Mouse (Mus musculus) cerebellum, postnatal 10 days (tissue): ENCODE results near the gene Ank.
"Not testable (repeated sequence)": the region's sequence is repeated elsewhere in the genome, so short reads cannot be mapped to it uniquely, and the experiment has no call there.

Experiments used
- DNase-seq, 2 experiments: peaks; one replicate each; pipeline ENCODE4 v3.0.0; 2021; ENCODE audit warnings: mixed read lengths in 2 of 2

The Ank gene

GRCm38 (mm10) chr15:27467641-27468040 is 1.2 kb downstream of the Ank start:
- peak; percentile 64 to 69 for DNase-seq

GRCm38 (mm10) chr15:27468822-27469488 is 2.5 kb downstream of the Ank start:
- DNase-seq: no peak

- not testable (repeated sequence) for DNase-seq
Observed at GRCm38 (mm10) chr15:27470346-27470745, 3.9 kb downstream of the Ank start.

- no peak for DNase-seq
Observed at GRCm38 (mm10) chr15:27472315-27472714, 5.8 kb downstream of the Ank start.

- DNase-seq: no peak
Observed at GRCm38 (mm10) chr15:27475988-27476387, 9.5 kb downstream of the Ank start.

- no peak for DNase-seq
Observed at GRCm38 (mm10) chr15:27476671-27477070, 10.2 kb downstream of the Ank start.

DNA sequence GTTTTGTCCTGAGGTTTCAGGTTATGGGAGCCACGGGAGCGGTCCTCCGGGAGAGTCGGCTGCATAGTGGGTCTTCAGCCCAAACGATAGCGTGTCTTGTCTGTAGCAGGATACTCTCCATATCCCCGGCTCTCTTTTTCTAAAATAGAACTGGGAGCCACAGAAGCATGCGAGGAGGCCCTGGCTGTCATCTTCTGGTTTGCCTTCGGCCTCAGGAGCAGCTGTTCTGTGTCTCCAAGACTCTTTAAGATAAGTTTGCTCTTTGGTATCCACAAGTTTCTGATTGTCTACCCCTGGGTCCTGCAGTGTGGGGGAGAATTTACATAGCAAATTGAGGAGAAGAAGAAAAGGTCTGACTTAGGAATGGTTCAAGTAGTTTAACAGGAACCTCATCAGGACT is 10.7 kb downstream of the Ank start:
- no peak for DNase-seq

GRCm38 (mm10) chr15:27477630-27478029 is 11.2 kb downstream of the Ank start:
- DNase-seq: no peak

DNA sequence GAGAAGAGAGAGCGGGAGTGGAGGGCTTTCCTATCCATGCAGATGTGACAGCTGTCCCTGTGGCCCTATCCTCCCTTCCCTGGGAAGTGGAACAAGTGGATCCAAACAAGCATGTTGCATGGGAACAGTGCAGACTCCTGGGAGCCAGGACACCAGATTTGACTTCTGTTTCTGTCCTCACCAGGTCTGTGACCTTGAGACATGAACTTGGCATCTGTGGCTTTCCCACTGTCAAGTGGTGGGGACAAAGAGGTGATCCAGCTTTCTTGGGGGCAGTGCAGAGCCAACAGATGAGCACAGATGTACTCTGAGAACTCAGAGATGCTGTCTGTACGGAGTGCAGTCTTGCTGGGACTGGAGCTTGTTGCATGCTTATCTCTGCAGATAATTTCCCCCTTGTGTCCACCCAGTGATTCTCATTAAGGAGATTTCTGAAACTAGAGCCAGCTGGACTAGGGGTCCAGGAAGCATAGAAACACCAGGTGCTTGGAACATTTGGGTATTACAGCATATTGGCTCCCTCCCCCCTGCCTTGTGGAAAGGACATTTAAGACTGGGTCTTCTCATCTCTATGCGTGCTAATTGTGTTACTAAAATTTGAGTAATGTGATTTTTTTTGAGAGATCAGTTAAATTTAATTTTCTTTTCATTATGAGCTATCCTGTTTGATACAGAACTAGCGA is 14.0 kb downstream of the Ank start:
- DNase-seq: peak; percentile 38 to 50

DNA sequence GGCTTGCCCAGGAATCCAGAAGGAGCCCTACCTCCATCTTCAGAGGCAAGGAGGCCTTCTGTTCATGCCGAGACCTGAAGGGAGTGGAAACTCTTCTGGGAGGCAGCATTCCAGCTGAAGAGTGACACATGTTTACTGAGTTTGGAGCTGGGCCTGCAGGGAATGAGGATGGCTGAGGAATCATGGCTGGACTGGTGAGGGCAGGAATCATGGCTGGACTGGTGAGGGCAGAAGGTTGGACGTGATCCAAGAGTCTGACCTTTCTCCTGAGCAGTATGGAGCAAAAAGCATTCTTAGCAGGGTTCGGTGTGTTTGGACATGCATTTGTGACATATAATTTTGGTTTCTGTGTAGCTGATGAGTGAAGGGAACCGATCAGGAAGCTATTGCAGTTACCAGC is 15.5 kb downstream of the Ank start:
- DNase-seq: peak in 1 of 2 experiments; percentile 46

- DNase-seq: no peak
Observed at GRCm38 (mm10) chr15:27483183-27483582, 16.7 kb downstream of the Ank start.

DNA sequence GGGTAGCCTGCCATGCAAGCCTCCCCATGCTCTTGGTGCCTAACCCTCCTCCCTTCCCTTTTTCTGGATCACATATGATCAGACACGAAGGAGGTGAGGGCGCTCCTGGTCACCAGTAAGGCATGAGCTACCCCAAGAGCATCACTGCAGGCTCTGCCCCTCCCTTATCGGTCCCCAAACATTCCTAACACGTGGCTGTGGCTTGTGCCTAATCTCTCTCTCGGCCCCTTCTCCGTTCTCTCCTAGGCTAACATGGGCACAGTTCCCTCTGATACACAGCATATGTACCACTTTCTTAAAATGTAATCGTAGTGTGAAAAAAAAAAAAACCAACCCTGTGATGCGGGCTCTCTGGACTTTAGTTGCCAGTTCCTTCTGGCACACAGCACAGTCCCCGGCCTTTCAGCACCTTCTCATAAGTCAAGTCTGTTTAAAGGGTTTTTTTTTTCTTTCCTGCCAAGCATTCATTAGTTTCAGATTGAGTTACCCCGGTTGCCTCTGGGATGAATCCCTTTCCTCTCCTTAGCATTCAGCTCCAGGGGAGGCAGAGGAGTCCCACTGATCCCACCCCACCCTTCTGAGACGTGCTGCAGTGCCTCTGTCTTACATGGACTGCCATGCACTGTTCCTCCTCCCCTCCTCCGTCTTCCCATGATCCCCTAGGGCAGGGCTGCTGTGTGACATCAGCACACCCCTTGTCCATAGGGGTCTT is 19.2 kb downstream of the Ank start:
- no peak for DNase-seq

DNA sequence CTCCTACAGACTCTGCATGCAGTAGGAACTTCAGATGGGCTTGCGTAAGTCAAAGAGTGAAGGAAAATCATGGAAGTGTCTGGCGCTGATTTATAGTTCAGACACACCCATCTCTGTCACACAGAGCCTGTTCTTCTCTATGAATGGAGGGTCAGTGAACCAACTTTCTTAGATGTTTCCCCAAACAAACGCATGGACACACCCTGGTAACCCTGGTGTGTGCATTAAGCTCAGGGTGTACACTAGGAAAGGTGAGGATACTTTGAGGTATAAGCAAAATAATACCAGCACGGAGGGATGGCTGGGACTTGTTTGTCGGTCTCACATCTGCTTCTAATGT is 19.8 kb downstream of the Ank start:
- DNase-seq: no peak

- DNase-seq: no peak
Observed at GRCm38 (mm10) chr15:27487059-27487458, 20.6 kb downstream of the Ank start.

GRCm38 (mm10) chr15:27488042-27488441 is 21.6 kb downstream of the Ank start:
- DNase-seq: peak; percentile 88 to 93

DNA sequence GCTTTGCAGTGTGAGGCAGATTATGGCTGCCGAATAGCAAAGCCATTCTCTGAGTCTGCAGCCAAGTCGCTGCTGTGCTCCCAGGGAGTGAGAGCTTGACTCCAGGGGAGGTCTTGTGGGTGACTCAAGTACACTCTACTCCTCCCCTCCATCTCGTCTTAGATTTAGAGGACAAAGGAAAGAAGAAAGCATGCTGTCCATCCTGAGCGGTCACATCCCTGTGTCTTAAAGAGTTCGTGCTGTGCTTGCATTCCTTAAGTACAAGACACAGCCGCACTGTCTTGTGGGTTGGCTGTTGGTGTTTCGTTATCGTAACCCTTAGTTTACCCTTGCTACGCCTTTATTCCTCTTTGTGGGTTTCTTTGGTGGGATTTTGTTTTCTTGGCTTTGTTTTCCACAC is 24.2 kb downstream of the Ank start:
- no peak for DNase-seq

DNA sequence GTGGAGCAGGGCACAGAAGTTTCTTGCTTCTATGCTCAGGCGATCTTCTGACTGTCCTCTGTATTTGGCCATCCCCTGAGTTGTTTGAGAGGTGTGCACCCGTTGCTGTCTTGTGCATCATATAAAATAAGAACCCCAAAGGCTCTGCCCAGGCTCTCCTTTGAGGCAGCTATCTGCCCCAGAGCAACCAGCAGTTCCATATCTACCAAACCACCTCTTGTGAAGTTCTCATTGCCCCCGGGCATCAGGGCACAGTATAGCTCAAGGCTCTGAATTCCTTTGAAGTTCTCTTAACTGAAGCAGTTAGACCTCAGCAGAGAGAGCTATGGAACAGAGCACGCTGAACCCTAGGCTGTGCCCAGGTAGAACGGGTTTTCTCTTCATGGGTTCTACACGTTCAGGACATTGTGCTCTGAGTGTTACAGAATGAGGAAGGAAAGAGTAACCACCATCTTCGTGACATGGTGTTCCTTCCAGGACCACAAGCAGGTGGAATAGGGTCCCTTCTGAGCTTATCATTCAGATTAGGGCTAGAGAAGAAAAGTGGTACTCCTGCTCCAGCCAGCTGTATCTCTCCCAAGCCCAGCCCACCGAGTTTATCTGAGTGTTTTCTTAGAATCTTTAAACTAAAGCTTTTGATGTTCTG is 25.1 kb downstream of the Ank start:
- no peak for DNase-seq

GRCm38 (mm10) chr15:27492156-27492555 is 25.7 kb downstream of the Ank start:
- no peak for DNase-seq

- DNase-seq: no peak
Observed at GRCm38 (mm10) chr15:27492734-27493133, 26.3 kb downstream of the Ank start.

GRCm38 (mm10) chr15:27493516-27493915 is 27.0 kb downstream of the Ank start:
- no peak for DNase-seq

GRCm38 (mm10) chr15:27495981-27496401 is 29.5 kb downstream of the Ank start:
- peak; percentile 59 to 70 for DNase-seq

GRCm38 (mm10) chr15:27496596-27497299 is 30.3 kb downstream of the Ank start:
- peak; percentile 44 to 47 for DNase-seq
